Mouse (Mus musculus) megakaryocyte, embryonic 14.5 days (primary cell): ENCODE results near the gene Hes1. TPM values are rescaled to one million over a fixed set of nuclear protein-coding genes. Genes with fewer than 3 reads are reported as not detected.

Experiments
- H3K27me3 ChIP-seq: replicated peaks from 2 replicates; pipeline ENCODE3; 2012; ENCODE audit warnings: inconsistent platforms
- H3K36me3 ChIP-seq: replicated peaks from 2 replicates; pipeline ENCODE3; 2012; ENCODE audit warnings: low read length, inconsistent platforms, mixed read lengths
- H3K4me1 ChIP-seq: 2 replicates; pipeline ENCODE4 v1.6.1; 2012; ENCODE audit warnings: inconsistent platforms
- H3K4me3 ChIP-seq: replicated peaks from 2 replicates; pipeline ENCODE3; 2012; ENCODE audit warnings: moderate library complexity, mild to moderate bottlenecking, inconsistent platforms
- H3K9me3 ChIP-seq: 2 replicates; pipeline ENCODE4 v1.6.1; 2012; ENCODE audit warnings: inconsistent platforms
- FLI1 ChIP-seq: IDR thresholded peaks from 2 replicates; pipeline ENCODE4 v1.6.1; 2012; ENCODE audit warnings: low read length, inconsistent platforms, mixed read lengths
- GATA1 ChIP-seq: IDR thresholded peaks from 3 replicates; pipeline ENCODE4 v1.6.1; 2012; ENCODE audit warnings: mixed read lengths, low read length, inconsistent platforms, borderline replicate concordance
- polyA plus RNA-seq: library from polyadenylated mRNA; stranded (reverse); fragments of >175 nt; gene quantifications from 2 replicates; pipeline ENCODE4 v1.2.3, GENCODE M21; 2012; ENCODE audit warnings: low replicate concordance; ENCODE audit not compliant: insufficient read depth

The Hes1 gene
- polyA plus RNA-seq, 1 experiment: 35.1 TPM

DNA sequence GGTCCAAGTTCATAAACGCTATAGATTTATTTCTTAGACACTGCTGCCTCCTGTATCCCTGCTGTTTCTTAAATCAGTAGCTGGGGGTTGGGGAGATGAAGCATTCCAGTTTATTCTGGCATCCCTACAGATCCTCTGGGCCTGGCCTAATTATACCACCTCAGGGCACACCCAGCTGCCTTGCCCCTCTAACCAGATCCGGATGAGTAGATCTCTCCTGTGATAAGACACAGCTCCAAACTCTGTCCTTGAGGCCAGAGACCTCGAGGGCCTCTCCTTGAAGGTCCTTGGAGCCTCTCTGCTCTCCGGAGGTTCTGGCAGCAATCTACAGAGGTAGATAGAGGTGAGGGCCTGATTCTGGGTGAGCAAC is 5.4 kb downstream of the Hes1 start:
- no peak for TF ChIP-seq FLI1
- no peak for TF ChIP-seq GATA1
- peak overlapping the region; percentile 93 for H3K4me3 ChIP-seq
- H3K36me3 ChIP-seq: peaks cover 4% of the 10 kb centered on the region
- H3K9me3 ChIP-seq: no peaks in the 10 kb centered on the region
- H3K27me3 ChIP-seq: peaks cover 21% of the 10 kb centered on the region
- peaks cover 56% of the 10 kb centered on the region for H3K4me1 ChIP-seq

DNA sequence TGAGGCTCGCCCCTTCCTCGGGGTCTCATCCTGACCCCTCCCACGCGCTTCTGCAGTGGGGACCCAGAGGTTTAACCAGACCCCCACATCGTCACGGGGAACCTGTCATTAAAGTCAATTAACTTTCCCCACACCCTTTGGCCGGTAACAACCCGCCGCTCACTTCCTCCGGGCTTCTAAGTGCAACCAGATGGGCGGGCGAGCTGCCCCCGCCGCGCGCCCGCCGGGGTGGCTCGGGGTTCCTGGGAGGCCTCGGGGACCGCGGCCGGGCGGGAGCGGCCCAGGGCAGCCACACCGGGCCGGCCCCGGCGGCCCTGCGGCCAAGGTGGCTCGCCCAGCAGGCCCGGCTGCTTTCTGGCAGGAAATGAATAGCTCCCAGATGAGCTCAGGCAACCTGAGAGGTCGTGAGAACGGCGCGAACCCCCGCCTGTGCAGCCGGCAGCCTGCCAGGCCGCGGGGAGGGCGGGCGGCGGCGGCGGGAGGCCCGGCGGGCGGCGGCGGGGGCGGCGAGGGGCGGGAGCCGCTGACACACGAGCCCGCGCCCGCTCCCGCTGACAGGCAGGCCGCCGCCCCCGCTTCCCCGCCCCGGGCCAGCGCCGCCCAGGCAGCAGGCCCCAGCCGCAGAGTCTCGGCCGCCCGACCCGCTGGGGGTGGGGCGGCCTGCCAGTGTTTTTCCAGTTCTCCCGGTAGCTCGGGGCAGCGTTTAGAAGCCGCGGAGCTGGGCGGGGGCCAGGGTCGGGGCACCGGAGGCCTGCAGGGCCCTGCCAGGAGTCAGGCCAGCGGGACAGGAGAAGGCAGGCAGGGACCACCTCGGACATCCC is 6.0 kb downstream of the Hes1 start:
- no peaks in the 10 kb centered on the region for H3K9me3 ChIP-seq
- peaks cover 21% of the 10 kb centered on the region for H3K27me3 ChIP-seq
- TF ChIP-seq FLI1 (no peak), GATA1 (no peak)
- peaks cover 4% of the 10 kb centered on the region for H3K36me3 ChIP-seq
- H3K4me3 ChIP-seq: peak overlapping the region; percentile 93
- peaks cover 50% of the 10 kb centered on the region for H3K4me1 ChIP-seq

DNA sequence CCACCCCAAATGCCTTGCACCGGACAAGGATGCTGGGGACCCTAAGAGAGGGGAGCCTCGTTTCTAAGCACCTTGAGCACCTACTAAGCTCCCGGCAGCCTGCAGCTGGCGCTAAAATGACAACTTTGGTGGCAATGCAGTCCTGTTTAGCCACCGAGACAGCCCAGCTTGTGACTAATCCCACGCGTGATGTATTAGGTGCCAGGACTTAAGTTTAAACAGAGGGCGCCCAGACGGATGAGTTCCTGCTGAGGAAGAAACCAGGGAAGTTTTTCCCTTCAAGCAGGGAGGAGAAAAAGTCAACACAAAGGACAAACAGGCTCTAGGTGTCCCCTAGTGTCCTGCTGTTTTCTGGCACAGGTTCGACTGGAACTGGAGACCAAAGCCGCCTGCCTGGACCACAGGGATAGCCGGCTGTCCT is 6.6 kb downstream of the Hes1 start:
- Histone ChIP-seq H3K27me3 (peaks cover 21% of the 10 kb centered on the region), H3K36me3 (peaks cover 4% of the 10 kb centered on the region), H3K9me3 (no peaks in the 10 kb centered on the region), H3K4me3 (peak overlapping the region; percentile 93), H3K4me1 (peaks cover 49% of the 10 kb centered on the region)
- no peak for TF ChIP-seq GATA1

DNA sequence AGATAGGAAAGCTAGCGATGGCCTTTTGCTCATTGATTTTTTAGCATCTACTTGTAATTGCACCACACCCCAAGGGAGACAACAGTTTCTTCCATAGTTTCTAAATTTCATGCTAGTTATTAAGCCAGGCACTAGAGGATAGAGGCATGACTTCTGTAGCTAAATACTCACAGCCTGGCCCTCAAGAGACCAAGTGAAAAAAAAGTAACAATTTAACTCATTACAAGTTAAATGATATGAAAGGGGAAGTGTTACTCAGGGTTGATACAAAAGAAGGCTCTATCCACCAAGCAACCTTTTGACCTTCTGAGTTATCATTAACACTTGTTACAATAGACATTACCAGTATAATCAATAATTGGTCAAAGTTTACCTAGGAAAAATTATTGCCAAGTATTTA is 9.1 kb downstream of the Hes1 start:
- no peaks in the 10 kb centered on the region for H3K36me3 ChIP-seq
- peaks cover 39% of the 10 kb centered on the region for H3K4me1 ChIP-seq
- no peak for TF ChIP-seq GATA1
- H3K4me3 ChIP-seq: no peak overlapping the region
- peaks cover 12% of the 10 kb centered on the region for H3K27me3 ChIP-seq
- peaks cover 8% of the 10 kb centered on the region; the same call in 1 of the 2 replicates for H3K9me3 ChIP-seq

DNA sequence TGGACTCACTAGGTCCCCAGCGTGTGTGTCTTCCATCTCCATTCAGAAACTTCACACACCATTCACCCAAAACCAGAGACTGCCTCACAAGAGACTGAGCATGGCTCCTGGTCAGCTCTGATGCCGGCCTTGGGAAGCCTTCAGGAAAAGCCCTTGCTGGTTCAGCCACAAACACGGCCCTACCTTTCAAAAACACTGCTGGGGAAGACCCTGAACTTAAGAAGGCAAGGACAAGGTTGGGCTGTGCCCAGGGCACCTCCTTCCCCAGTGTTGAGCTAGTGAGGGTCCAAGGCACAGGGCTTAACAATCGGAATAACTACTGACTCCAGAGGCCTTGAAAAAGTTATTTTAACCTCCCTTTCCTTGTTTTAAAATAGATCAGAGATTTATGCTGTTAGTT is 17.3 kb downstream of the Hes1 start:
- Histone ChIP-seq H3K4me1 (peaks cover 47% of the 10 kb centered on the region), H3K9me3 (peaks cover 8% of the 10 kb centered on the region; the same call in 1 of the 2 replicates), H3K4me3 (no peak overlapping the region), H3K27me3 (peaks cover 2% of the 10 kb centered on the region), H3K36me3 (no peaks in the 10 kb centered on the region)
- TF ChIP-seq GATA1 (no peak), FLI1 (no peak)

DNA sequence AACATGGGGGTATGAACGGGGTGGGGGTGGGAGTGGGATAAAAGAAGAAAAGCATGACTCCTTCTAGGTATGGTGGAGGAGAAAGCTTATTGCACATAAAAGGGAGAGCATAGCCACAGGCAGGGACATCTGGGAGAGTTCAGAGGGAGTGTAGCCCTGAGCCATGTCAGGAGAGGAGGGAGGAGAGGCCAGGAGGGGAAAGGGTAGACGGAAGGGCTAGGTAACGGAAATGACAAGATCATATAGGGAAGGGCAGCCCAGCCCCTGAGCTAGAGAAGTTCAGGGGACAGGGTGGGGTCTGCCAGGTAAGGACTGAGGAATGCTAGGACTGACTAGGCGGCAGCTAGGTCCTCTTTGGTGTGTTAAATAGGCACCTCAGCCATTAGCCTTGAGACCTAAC is 17.8 kb downstream of the Hes1 start:
- Histone ChIP-seq H3K4me1 (peaks cover 42% of the 10 kb centered on the region), H3K36me3 (no peaks in the 10 kb centered on the region), H3K27me3 (peaks cover 2% of the 10 kb centered on the region), H3K4me3 (no peak overlapping the region), H3K9me3 (peaks cover 7% of the 10 kb centered on the region; the same call in 1 of the 2 replicates)
- TF ChIP-seq GATA1 (no peak), FLI1 (no peak)

DNA sequence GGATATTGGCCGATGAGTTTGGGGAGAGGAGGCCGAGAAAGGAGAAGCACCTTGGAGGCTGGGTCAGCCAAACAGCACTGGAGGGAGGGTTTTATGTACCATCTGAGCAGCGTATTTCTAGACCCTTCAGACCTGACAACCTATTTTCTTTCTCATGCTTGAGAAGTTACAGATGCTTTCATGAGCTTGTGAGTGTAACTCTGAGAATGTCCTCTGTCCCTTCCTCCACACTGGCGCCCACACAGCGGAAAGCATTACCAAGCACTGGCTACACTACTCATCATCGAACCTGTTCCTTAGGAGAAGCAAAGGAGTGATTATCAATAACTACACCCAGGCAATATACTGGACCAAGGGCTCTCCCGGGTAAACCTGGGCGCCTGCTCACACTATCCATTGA is 18.8 kb downstream of the Hes1 start:
- Histone ChIP-seq H3K36me3 (no peaks in the 10 kb centered on the region), H3K27me3 (no peaks in the 10 kb centered on the region), H3K9me3 (no peaks in the 10 kb centered on the region; the same call in 1 of the 2 replicates), H3K4me1 (peaks cover 42% of the 10 kb centered on the region), H3K4me3 (no peak overlapping the region)
- TF ChIP-seq GATA1 (no peak), FLI1 (no peak)

DNA sequence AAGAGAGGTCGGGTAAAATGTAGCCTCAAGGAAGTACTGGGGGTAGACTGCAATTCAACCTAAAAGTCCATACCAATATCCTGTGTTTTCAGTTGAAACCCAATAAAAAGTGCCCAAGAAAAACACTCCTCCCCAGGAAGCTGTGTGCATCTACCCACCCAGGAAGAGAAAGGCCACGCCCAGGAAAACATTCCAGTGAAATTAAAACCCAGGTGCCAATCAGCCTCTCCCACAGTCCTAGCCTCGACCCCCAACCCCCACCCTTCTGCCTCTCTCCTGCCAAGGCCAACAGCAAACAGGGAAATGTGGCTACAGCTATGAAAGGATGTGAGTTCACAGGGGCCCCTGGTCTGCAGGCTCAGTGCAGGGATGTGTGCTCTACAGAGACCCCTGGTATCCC is 19.4 kb downstream of the Hes1 start:
- no peaks in the 10 kb centered on the region for H3K27me3 ChIP-seq
- TF ChIP-seq FLI1 (no peak), GATA1 (no peak)
- H3K4me3 ChIP-seq: peak overlapping the region; percentile 51

DNA sequence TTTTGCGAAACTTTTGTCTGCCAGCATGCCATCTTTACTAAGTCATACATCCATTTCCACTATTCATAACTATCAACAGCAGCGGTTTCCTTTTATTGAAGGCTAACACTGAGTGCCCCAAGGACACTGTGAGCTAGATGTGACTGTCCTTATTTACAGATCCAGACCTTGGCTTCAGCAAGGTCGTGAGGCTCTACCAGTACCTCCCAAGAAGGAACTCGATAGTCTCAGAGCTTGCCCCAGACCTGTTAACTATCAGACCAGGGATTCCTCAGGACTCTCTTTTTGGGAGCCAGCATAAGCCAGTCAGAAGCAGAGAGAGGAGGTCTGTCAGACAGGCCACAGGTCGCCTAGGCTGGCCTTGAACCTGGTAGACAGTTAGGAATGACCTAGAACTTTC is 24.5 kb downstream of the Hes1 start:
- Histone ChIP-seq H3K4me1 (peaks cover 15% of the 10 kb centered on the region), H3K9me3 (no peaks in the 10 kb centered on the region), H3K27me3 (peaks cover 6% of the 10 kb centered on the region), H3K4me3 (no peak overlapping the region), H3K36me3 (no peaks in the 10 kb centered on the region)
- TF ChIP-seq FLI1 (no peak), GATA1 (no peak)

More for the DNA sequence above, 19.4 kb downstream of the Hes1 start:
- Histone ChIP-seq H3K9me3 (no peaks in the 10 kb centered on the region), H3K36me3 (no peaks in the 10 kb centered on the region), H3K4me1 (peaks cover 47% of the 10 kb centered on the region)

DNA sequence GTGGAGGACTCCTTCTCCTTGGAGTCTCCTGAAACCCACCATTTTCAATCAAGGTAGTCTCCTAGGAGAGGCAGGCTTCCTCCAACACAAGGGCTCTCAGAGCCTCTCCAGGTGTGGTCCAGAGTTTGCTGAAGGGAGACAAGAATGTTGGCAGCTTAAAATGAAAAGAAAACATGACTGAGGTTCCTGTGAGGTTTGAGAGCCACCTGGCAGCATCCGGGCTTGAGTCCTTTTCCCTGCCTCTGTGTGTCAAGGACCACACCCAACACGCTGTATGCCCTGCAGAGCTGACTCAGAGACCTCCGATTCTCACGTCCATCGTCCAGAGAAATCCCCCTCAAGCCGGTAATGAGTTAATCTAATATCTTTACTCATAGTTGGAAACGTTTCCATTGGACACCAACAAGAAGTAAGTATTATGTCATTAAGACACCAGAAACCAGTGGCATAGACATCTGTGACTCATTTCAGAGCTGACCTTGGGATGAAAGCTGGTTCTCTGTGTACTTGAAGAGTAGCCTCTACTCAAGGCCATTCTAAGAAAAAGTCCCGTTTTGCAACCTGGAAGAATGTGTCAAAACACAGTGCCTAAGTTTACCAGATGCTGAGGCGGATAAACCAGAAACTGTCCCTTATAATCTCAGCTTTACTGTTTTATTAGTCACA is 26.1 kb downstream of the Hes1 start:
- Histone ChIP-seq H3K4me1 (peaks cover 11% of the 10 kb centered on the region), H3K4me3 (no peak overlapping the region), H3K36me3 (no peaks in the 10 kb centered on the region), H3K27me3 (peaks cover 9% of the 10 kb centered on the region), H3K9me3 (no peaks in the 10 kb centered on the region)
- no peak for TF ChIP-seq GATA1
- TF ChIP-seq FLI1: no peak
